Mouse (Mus musculus) CH12.LX (cell line): ENCODE measurements at regions not wholly inside any gene's neighbourhood (a gene's known extent, or its start where the extent isn't known, plus 50 kb on each side); places are given as distances from the start of the nearest gene placed in this dataset.
"Not testable (repeated sequence)": the region's sequence is repeated elsewhere in the genome, so short reads cannot be mapped to it uniquely, and the experiment has no call there.

Experiments used
- DNase-seq: peaks from one replicate; pipeline ENCODE4 v3.0.0-alpha.2; 2013; ENCODE audit errors: extremely low read depth
- H3K27ac ChIP-seq: 2 replicates; pipeline ENCODE4 v1.5.1; 2012; ENCODE audit warnings: low read depth, mild to moderate bottlenecking, control low read depth, moderate library complexity; ENCODE audit not compliant: insufficient read depth
- H3K27me3 ChIP-seq: replicated peaks from 2 replicates; pipeline ENCODE3; 2012; ENCODE audit warnings: inconsistent platforms
- H3K36me3 ChIP-seq, 2 experiments: replicated peaks in 1 of 2; 2 replicates each; pipeline versions ENCODE3 to v1.6.1; 2012; ENCODE audit warnings: inconsistent platforms in 1 of 2, low read length in 1 of 2, mild to moderate bottlenecking in 1 of 2, mixed read lengths in 1 of 2, moderate library complexity in 1 of 2; ENCODE audit not compliant: control insufficient read depth in 1 of 2, insufficient read depth in 1 of 2
- H3K4me1 ChIP-seq, 2 experiments: 2 replicates each; pipeline ENCODE4 v1.6.1; 2012; ENCODE audit warnings: inconsistent platforms in 1 of 2, moderate library complexity in 1 of 2; ENCODE audit not compliant: insufficient read depth in 2 of 2, control insufficient read depth in 1 of 2
- H3K4me2 ChIP-seq: 2 replicates; pipeline ENCODE4 v1.6.1; 2012; ENCODE audit warnings: low read depth, mild to moderate bottlenecking, control low read depth; ENCODE audit not compliant: poor library complexity, insufficient read depth, severe bottlenecking
- H3K4me3 ChIP-seq, 3 experiments: fragments of 150-350 bp in 1 of 3; sonication (generic) in 1 of 3; replicated peaks in 1 of 3; 2 replicates each; pipeline versions ENCODE3 to v1.5.1; 2011 to 2012; ENCODE audit warnings: low read depth in 2 of 3, low read length in 2 of 3, mild to moderate bottlenecking in 2 of 3, moderate library complexity in 2 of 3, control low read depth in 1 of 3, improper control_type of control experiment in 1 of 3, inconsistent platforms in 1 of 3, mixed read lengths in 1 of 3; ENCODE audit not compliant: poor library complexity in 1 of 3
- H3K79me2 ChIP-seq: replicated peaks from 2 replicates; pipeline ENCODE4 v1.6.1; 2012; ENCODE audit warnings: mild to moderate bottlenecking, moderate library complexity; ENCODE audit not compliant: control insufficient read depth, poor library complexity, insufficient read depth, severe bottlenecking; ENCODE audit errors: extremely low read depth
- H3K9ac ChIP-seq: 2 replicates; pipeline ENCODE4 v1.6.1; 2012; ENCODE audit warnings: low read depth, mild to moderate bottlenecking, control low read depth, moderate library complexity; ENCODE audit not compliant: insufficient read depth
- H3K9me3 ChIP-seq: replicated peaks from 2 replicates; pipeline ENCODE3; 2012; ENCODE audit warnings: low read length, inconsistent platforms, mixed read lengths
- CHD1 ChIP-seq: IDR thresholded peaks from 2 replicates; pipeline ENCODE4 v1.6.1; 2012; ENCODE audit warnings: low read depth, low read length, improper control_type of control experiment, inconsistent platforms
- GABPA ChIP-seq: IDR thresholded peaks from 2 replicates; pipeline ENCODE4 v1.6.1; 2012; ENCODE audit warnings: low read depth, low read length, improper control_type of control experiment, inconsistent platforms; ENCODE audit not compliant: insufficient replicate concordance
- HCFC1 ChIP-seq: IDR thresholded peaks from 2 replicates; pipeline ENCODE4 v1.6.1; 2012; ENCODE audit warnings: low read depth, mild to moderate bottlenecking, inconsistent platforms, low read length, improper control_type of control experiment
- JUN ChIP-seq: IDR thresholded peaks from 2 replicates; pipeline ENCODE4 v1.6.1; 2011; ENCODE audit warnings: low read depth, mild to moderate bottlenecking, low read length, improper control_type of control experiment, moderate library complexity; ENCODE audit not compliant: insufficient read depth
- KAT2A ChIP-seq: IDR thresholded peaks from 2 replicates; pipeline ENCODE4 v1.6.1; 2012; ENCODE audit warnings: low read length, improper control_type of control experiment, inconsistent platforms; ENCODE audit not compliant: insufficient replicate concordance
- MAX ChIP-seq: IDR thresholded peaks from 2 replicates; pipeline ENCODE4 v1.6.1; 2011; ENCODE audit warnings: low read length, improper control_type of control experiment
- MAZ ChIP-seq: IDR thresholded peaks from 2 replicates; pipeline ENCODE4 v1.6.1; 2012; ENCODE audit warnings: low read depth, mild to moderate bottlenecking, inconsistent platforms, low read length, improper control_type of control experiment, moderate library complexity
- MYC ChIP-seq: IDR thresholded peaks from 2 replicates; pipeline ENCODE4 v1.6.1; 2011; ENCODE audit warnings: low read depth, mild to moderate bottlenecking, improper control_type of control experiment, low read length
- NRF1 ChIP-seq: IDR thresholded peaks from 2 replicates; pipeline ENCODE4 v1.6.1; 2014; ENCODE audit warnings: low read depth, mild to moderate bottlenecking, inconsistent platforms, low read length, improper control_type of control experiment, moderate library complexity
- RCOR1 ChIP-seq: conservative IDR thresholded peaks from 2 replicates; pipeline ENCODE4 v1.6.1; 2012; ENCODE audit warnings: low read depth, mild to moderate bottlenecking, inconsistent platforms, low read length, improper control_type of control experiment
- SMC3 ChIP-seq: IDR thresholded peaks from 2 replicates; pipeline ENCODE4 v1.6.1; 2011; ENCODE audit warnings: low read depth, low read length, improper control_type of control experiment
- TCF12 ChIP-seq: IDR thresholded peaks from 2 replicates; pipeline ENCODE4 v1.6.1; 2014; ENCODE audit warnings: low read depth, mild to moderate bottlenecking, inconsistent platforms, low read length, improper control_type of control experiment
- USF1 ChIP-seq: IDR thresholded peaks from 2 replicates; pipeline ENCODE4 v1.6.1; 2014; ENCODE audit warnings: low read depth, mild to moderate bottlenecking, inconsistent platforms, low read length, improper control_type of control experiment
- USF2 ChIP-seq: conservative IDR thresholded peaks from 2 replicates; pipeline ENCODE4 v1.6.1; 2011; ENCODE audit warnings: low read depth, low read length, improper control_type of control experiment
- ZC3H11A ChIP-seq: IDR thresholded peaks from 2 replicates; pipeline ENCODE4 v1.6.1; 2012; ENCODE audit warnings: low read depth, mild to moderate bottlenecking, inconsistent platforms, low read length, improper control_type of control experiment
- ZNF384 ChIP-seq: IDR thresholded peaks from 2 replicates; pipeline ENCODE4 v1.6.1; 2012; ENCODE audit warnings: low read depth, low read length, improper control_type of control experiment, inconsistent platforms
- dilution Hi-C: fragments of 300-500 bp; cut with MboI; formaldehyde crosslinking; loops from 2 replicates; pipeline ENCODE4 v1.14.3; 2020; ENCODE audit warnings: low sequenced_read_pairs; ENCODE audit not compliant: extremely low pct_unique_long_range_greater_than_20kb, extremely low pct_ligation_motif_present
- in situ Hi-C: fragments of 300-500 bp; cut with MboI; formaldehyde crosslinking; loops from 3 replicates; pipeline ENCODE4 v1.14.3; 2019; ENCODE audit warnings: low sequenced_read_pairs, low pct_ligation_motif_present, low pct_unique_long_range_greater_than_20kb, mixed read lengths

DNA sequence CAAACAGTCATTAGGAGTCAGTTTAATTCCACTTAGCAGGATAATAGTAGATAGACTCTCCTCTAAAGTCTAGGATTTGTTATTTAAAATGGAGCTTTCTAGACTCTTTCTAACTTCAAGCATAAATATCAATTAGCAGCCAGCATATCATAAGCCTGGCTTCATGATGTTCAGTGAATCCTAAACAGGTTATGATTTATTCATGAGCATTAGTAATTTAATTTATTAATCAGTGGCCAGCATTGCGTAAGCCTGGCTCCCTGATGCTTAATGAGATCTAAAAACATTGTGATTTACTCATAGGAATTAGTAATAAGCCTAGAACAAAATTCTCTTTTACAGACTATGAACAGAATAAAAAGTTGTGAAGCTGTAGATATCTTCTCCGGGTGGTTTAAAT lies 64.6 kb upstream of the Rmdn2 start:
- no peak for DNase-seq
- no peaks in the 10 kb centered on the region for H3K36me3 ChIP-seq
- dilution Hi-C loops (no loop called here), in situ Hi-C loops (no loop called here)
- no peak overlapping the region for H3K9ac ChIP-seq
- H3K4me3 ChIP-seq: no peak overlapping the region
- peaks cover 0 to 4% of the 10 kb centered on the region in 2 experiments; a peak in 1 of 4 replicates for H3K4me1 ChIP-seq
- no peak overlapping the region for H3K4me2 ChIP-seq
- H3K79me2 ChIP-seq: no peaks in the 10 kb centered on the region
- no peak overlapping the region for H3K27ac ChIP-seq
- TF ChIP-seq ZC3H11A: no peak
- TF ChIP-seq CHD1: no peak
- TF ChIP-seq MAZ: no peak
- TF ChIP-seq NRF1: no peak
- no peak for TF ChIP-seq MYC
- TF ChIP-seq HCFC1: no peak
- no peak for TF ChIP-seq USF1
- TF ChIP-seq JUN: no peak
- no peak for TF ChIP-seq SMC3
- no peak for TF ChIP-seq KAT2A
- no peak for TF ChIP-seq RCOR1
- TF ChIP-seq GABPA: no peak
- no peak for TF ChIP-seq ZNF384
- no peak for TF ChIP-seq MAX
- no peak for TF ChIP-seq TCF12
- TF ChIP-seq USF2: no peak
- no peaks in the 10 kb centered on the region for H3K9me3 ChIP-seq
- no peaks in the 10 kb centered on the region for H3K27me3 ChIP-seq

DNA sequence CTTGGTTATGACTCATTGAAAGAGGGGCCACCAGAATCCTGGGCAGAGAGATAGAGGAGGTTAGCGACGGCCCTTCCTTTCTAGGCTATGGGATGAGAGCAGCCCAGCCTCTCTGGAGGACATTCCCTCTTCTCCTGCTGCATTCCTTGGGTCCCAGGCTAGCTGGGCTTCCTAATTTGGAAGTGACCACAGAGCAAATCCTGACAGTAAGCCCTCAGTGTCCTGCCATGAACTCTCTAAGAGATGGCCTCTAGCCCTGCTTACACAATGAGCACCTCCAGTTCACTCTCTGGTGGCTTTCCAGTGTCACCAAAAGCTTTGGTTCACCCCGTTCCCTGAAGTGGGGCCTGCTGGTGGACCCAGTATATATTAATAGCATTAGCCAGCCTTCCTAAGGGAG lies 64.1 kb upstream of the Rmdn2 start:
- H3K36me3 ChIP-seq: no peaks in the 10 kb centered on the region
- no peaks in the 10 kb centered on the region for H3K79me2 ChIP-seq
- H3K27me3 ChIP-seq: no peaks in the 10 kb centered on the region
- in situ Hi-C loops (no loop called here), dilution Hi-C loops (no loop called here)
- no peak overlapping the region for H3K27ac ChIP-seq
- DNase-seq: no peak
- H3K9me3 ChIP-seq: no peaks in the 10 kb centered on the region
- H3K4me2 ChIP-seq: no peak overlapping the region
- no peak overlapping the region for H3K4me3 ChIP-seq
- peaks cover 0 to 4% of the 10 kb centered on the region in 2 experiments; a peak in 1 of 4 replicates for H3K4me1 ChIP-seq
- no peak for TF ChIP-seq SMC3
- H3K9ac ChIP-seq: no peak overlapping the region

DNA sequence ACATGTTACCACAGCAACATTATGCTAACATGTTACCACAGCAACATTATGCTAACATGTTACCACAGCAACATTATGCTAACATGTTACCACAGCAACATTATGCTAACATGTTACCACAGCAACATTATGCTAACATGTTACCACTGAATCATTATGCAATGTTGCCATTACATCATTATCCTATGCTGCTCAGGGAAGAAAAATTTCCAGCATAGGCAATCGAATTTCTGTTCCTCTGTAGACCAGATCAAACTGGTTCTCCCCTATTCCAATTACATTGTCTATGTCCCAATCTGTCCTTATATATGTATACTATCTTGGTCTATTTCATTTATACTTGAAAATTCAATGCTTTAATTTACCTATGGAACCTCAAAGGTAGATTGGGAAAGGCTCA lies 61.3 kb upstream of the Rmdn2 start:
- H3K9me3 ChIP-seq, H3K27me3 ChIP-seq, H3K4me2 ChIP-seq, H3K9ac ChIP-seq, H3K79me2 ChIP-seq, H3K4me3 ChIP-seq, H3K27ac ChIP-seq, DNase-seq, H3K36me3 ChIP-seq, dilution Hi-C loops, H3K4me1 ChIP-seq: not testable (repeated sequence)
- in situ Hi-C loops: loop anchor here (25.0 kb wide), 1 partner anchor 188 kb away; the partner anchor contains the start of gene Cdc42ep3
